Mouse (Mus musculus): ENCODE data around the gene Lypd9.
"Not testable (repeated sequence)": the region's sequence is repeated elsewhere in the genome, so short reads cannot be mapped to it uniquely, and the experiment has no call there.

The Lypd9 gene

GRCm38 (mm10) chr11:58452759-58453158 lies at the start of gene Lypd9:
TSS of gene Lypd9 (minus strand) at chr11:58452923.
- no peak for DNase-seq (ENCODE audit: low read depth)

DNA sequence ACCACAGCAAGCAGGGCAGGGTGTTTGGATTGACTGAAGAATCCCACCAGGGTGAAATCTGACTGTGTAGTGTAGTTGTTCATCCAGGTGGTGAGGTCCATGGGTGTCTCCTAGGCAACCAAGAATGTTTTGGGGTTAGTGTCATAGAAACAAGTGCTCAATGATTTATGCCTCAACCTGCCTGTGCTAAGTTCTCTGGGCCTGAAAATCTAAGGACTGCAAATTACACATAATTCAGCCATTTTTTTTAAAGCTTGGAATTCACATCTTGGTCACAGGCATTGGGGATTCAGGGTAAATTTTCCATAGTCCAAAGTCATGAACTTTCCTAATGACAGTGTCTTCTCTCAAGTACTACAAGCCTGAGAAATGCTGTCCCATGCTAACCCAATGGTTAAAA lies 49.7 kb upstream of the Lypd9 start, which contains the start of gene Olfr331:
TSS of gene Olfr331 (minus strand) at position 101 of the 400 bp plus-strand sequence.
- DNase-seq (ENCODE audit: low read depth) = not testable (repeated sequence)

- DNase-seq (ENCODE audit: low read depth) = peak; percentile 62
Measured at GRCm38 (mm10) chr11:58499290-58499689, 46.6 kb upstream of the Lypd9 start.

DNA sequence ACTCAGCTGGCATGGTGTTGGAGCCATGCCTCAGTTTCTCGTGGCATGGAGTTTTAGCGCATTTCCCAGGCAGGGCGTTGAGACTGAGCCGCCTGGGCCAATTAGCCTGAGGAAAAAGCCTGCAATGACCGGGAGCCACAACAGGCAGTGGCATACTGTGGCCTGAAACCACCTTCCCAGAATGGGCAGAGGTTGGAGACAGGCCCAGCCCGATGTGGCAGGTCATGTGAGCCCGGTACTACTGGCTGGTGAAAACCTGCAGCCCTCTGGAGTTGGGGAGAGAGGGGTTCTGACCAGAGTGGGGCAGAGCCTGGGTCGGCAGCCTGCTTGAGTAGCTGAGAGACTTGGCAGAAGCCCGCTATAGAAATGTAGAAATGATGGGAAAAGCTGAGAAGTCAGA lies 46.0 kb upstream of the Lypd9 start:
- DNase-seq (ENCODE audit: low read depth) = no peak

- DNase-seq (ENCODE audit: low read depth) = no peak
Measured at GRCm38 (mm10) chr11:58492455-58492854, 39.7 kb upstream of the Lypd9 start, which contains the start of gene Olfr332. TSS of gene Olfr332 (minus strand) at chr11:58492555.

- no peak for DNase-seq (ENCODE audit: low read depth)
Measured at GRCm38 (mm10) chr11:58462170-58462569, 9.4 kb upstream of the Lypd9 start, which contains the start of gene Olfr30. TSS of gene Olfr30 (minus strand) at chr11:58462270.

DNA sequence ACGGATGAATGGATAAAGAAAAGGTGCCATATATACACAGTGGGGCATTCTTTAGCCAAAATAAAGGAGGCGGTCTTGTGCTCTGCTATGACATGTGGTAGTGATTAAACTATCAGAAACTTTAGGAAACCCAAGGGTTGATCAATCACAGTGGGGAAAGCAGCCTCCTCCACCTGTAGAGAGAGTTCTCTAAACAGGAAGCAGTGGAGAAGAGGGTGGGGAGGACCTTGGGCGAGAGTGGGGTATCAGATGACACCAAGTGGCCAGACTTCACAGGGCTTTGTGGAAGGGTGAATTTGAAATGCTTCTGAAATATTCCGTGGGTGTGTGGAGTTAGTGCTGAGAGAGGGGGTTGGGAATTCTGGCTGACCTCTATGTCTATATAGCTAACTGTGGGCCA lies 869 bp upstream of the Lypd9 start:
- no peak for DNase-seq (ENCODE audit: low read depth)

DNA sequence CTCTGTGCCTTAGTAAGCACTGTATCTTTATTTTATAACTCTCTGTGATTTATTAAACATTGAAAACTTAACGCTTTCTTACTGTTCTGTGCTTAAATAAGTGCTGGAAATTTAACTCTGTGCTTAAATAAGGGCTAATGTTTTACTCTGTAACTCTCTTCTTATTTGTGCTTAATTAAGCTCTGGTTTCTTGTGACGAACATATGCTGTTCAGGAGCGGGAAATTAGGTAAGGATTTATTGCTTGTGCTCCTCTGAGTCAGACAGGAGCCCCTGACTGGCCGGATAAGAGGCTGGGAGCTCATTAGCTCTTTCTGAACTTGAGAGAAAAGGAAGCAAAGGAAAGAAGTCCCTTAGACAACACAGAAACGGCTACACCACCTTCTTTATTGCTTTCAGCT lies 14.9 kb downstream of the Lypd9 start:
- no peak for DNase-seq (ENCODE audit: low read depth)

DNA sequence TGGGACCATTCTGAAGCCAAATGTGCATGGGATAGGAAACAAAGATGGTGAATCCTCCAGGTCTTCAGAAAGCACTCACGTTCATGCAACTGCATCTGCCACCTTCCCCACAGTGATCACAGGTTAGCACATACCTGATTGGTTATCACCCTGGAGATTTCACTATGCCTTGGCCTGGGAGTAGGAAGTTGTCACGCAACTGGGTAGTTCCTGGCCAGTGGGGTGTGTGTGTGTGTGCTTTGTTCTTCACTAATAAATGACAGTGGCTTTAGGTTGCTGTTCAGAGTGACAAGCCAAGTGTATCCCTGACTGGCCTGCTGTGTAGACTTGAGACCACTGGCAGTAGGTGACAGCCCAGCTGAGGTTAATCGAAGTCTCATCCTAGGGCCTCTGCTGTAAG lies 20.5 kb downstream of the Lypd9 start, which contains the start of gene Gm12253:
TSS of gene Gm12253 (plus strand) at position 301 of the 400 bp plus-strand sequence.
- DNase-seq (ENCODE audit: low read depth) = no peak

GRCm38 (mm10) chr11:58420815-58421214 lies 31.9 kb downstream of the Lypd9 start, which contains the start of gene 1810065E05Rik:
TSS of gene 1810065E05Rik (plus strand) at chr11:58421111.
- no peak for DNase-seq (ENCODE audit: low read depth)

- DNase-seq (ENCODE audit: low read depth) = peak; percentile 20
Measured at GRCm38 (mm10) chr11:58418336-58418735, 34.4 kb downstream of the Lypd9 start.

- DNase-seq (ENCODE audit: low read depth) = no peak
Measured at GRCm38 (mm10) chr11:58408066-58408465, 44.7 kb downstream of the Lypd9 start.

DNA sequence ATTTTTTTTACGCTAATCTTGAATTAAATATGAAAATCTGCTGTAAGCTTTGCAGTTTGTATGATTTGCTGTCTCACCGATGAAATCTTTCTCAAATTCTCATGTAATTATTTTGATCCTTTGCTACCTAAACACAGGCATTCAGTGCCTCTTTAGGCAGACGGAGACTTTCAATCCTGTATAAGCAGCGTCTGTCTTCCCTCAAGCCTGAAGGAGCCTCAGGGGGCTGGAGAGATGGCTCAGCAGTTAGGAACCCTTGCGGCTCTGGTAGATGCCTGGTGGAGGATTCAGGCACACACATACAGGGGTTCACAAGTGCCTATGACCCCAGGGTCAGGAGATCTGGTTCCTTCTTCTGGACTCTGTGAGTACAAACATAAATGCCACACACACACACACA lies 52.1 kb downstream of the Lypd9 start:
- no peak for DNase-seq (ENCODE audit: low read depth)

- DNase-seq (ENCODE audit: low read depth) = no peak
Measured at GRCm38 (mm10) chr11:58399985-58400645, 52.6 kb downstream of the Lypd9 start.
